Mouse (Mus musculus) colon, adult 2 months (tissue): ENCODE measurements around the gene Ugt1a5. TPM values are rescaled to one million over a fixed set of nuclear protein-coding genes. Genes with fewer than 3 reads are reported as not detected.

ENCODE experiments used
- polyA plus RNA-seq: library from polyadenylated mRNA; depleted of rRNA; stranded (reverse); fragments of >200 nt; gene quantifications from 2 replicates; pipeline ENCODE4 v1.2.3, GENCODE M21; 2012; rRNA removed

Gene Ugt1a5
- 0.19 and 0.22 TPM in 2 replicates for polyA plus RNA-seq

DNA sequence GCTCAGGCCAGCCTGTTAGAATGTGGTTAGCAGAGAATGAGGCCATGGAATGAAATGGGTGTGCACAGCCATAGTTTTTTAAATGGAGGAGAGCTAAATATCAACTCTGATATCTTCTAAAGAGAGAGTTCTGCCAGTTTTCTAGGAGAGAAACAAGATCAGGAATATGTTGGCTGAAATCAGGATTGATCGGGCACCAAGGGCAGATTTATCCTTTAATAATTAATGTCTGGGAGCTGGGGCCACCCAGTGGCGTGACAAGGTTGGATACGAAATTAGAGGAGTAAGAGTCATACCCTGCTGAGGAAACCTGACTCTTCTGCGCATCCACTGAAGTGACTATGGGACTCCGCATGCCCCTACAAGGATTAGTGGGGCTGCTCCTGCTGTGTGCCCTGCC is at the start of gene Ugt1a5:
Gene Ugt1a5, plus strand, starts transcription at position 302 of the 400 bp plus-strand sequence.

DNA sequence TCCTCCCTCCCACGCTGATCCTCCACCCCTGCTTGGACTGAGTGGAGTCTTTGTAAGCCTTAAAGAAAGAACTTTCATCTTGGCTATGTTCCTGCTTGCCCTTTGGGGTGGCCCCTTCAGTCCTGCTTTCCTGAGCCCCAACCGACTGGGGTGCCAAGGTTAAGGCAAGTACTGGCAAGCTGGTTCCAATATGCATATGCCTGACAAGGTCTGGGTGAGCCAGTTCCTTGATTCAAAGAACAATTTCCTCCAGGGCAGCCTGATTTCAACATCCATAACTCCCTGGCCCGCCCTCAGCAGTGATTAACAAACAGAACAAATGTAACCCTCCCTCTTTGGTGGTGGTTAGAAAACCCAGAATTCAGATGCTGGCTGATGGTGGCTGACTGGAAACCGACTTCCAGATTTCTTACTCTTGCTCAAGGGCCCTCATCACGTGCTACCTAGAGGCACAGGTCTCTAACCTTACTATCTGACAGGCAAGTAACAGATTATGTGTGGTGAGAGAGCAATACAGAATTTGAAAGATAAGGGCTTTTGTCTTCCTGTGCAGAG is 31.3 kb upstream of the Ugt1a5 start, which contains the start of gene Ugt1a6a:
Gene Ugt1a6a, plus strand, starts transcription at position 353 of the 555 bp plus-strand sequence.

DNA sequence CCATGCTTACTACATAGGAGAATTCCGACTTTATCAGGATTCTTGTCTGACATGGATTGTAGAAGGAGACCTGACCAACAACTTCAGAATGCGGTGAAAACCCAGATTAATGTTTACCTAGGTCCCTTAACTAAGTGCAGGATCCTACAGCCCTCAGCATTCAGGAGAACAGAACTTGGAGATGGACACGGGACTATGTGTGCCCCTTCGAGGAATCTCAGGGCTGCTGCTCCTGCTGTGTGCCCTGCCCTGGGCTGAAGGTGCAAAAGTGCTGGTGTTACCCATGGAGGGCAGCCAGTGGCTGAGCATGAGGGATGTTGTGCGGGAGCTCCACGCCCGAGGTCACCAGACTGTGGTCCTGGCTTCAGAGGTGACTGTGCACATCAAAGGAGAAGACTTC is 34.6 kb downstream of the Ugt1a5 start, which contains the start of gene Ugt1a2:
Gene Ugt1a2, plus strand, starts transcription at position 146 of the 400 bp plus-strand sequence.

DNA sequence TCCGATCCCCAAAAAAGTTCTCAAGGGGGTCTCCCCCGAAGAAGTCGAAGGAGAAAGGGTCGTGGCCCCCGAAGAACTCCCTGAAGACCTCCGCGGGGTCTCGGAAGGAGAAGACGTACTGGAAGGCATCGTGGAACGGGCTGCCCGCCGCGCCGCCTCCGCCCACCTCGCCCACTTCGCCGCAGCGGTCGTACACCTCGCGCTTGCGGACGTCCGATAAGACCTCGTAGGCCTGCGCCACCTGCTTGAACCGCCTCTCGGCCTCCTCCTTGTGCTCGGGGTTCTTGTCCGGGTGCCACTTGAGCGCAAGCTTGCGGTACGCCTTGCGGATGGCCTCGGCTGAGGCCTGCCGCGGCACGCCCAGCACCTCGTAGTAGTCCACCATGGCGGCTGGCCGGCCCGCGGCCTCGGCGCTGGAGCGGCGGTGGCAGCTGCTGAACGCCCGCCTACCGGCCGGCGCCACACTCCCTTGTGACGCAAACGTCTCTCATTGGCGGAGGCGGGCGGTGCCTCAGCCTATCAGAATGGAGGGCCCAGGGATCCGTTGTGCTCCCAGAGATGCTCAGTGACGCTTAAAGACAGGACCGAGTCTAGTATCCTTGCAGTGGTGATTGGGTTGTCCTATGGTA is 39.6 kb downstream of the Ugt1a5 start, which contains the start of gene Dnajb3:
Gene Dnajb3, minus strand, starts transcription at position 489 of the 629 bp plus-strand sequence.

DNA sequence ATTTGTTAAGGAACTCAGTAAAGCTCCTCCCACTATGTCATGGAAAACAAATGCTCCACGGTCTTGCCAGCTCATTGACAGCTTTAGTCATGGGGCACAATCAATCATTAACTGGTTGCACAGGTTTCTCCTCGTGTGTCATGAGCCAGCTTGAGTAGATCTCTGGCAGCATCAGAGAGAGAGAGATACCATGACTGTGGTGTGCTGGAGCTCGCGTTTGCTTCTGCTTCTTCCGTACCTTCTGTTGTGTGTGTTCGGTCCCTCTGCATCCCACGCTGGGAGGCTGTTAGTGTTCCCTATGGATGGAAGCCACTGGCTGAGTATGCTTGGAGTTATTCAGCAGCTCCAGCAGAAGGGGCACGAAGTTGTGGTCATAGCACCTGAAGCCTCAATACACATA is 46.0 kb downstream of the Ugt1a5 start, which contains the start of gene Ugt1a1:
Gene Ugt1a1, plus strand, starts transcription at position 148 of the 400 bp plus-strand sequence.

DNA sequence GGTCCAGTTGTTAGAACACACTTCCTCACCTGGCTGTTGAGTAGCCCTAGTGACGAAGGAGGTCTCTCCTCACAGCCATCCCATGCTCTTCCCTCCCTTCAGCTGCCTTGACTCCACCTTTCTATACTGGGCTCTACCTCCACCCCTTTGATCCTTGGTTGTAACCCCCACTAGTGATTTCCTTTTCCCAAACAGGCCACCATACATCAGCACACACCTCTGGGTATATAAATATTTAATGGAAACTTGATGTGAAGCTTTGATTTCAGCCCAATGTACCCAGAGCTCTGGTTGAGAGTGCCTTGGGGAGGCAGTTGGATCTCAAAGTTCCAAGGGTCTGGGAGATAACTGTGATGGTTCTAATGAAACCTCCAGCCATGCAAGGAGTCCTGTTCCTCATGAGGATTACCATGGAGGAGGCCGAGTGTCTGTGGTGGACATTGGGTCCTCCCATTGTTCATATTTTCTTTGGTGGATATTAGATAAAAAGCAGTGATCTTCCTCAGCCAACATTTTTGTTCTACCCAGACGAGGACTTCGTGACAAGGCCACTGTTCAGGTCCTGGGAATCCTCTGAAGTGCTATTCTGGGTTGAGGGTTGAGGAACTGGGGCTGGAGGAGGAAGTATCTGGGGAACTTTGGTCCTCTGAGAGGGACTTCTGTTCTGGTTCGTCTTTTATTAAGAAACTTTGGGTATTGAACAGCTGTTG is 61.0 kb downstream of the Ugt1a5 start, which contains the start of gene Mroh2a:
Gene Mroh2a, plus strand, starts transcription at position 317 of the 710 bp plus-strand sequence.

Other genes starting within 250 kb of the Ugt1a5 start
- gene Usp40, start 157.5 kb upstream of the Ugt1a5 start, polyA plus RNA-seq, result 3.5 and 4.8 TPM in 2 replicates
- gene Ugt1a10, start 110.6 kb upstream of the Ugt1a5 start, polyA plus RNA-seq, result 0.47 TPM in 1 of 2 replicates, not detected in the other
- not detected in 2 replicates for gene Ugt1a9, start 95.2 kb upstream of the Ugt1a5 start, polyA plus RNA-seq
- gene Ugt1a8, start 78.2 kb upstream of the Ugt1a5 start, polyA plus RNA-seq, result not detected in 2 replicates
- gene Ugt1a7c, start 71.0 kb upstream of the Ugt1a5 start, polyA plus RNA-seq, result 100.0 and 115 TPM in 2 replicates
- gene Ugt1a6b, start 62.8 kb upstream of the Ugt1a5 start, polyA plus RNA-seq, result 1.1 and 30.2 TPM in 2 replicates
- 28.4 and 34.7 TPM in 2 replicates for gene Ugt1a6a, start 31.2 kb upstream of the Ugt1a5 start, polyA plus RNA-seq
- 0.14 and 0.66 TPM in 2 replicates for gene Ugt1a2, start 34.6 kb downstream of the Ugt1a5 start, polyA plus RNA-seq
- gene Dnajb3, start 39.8 kb downstream of the Ugt1a5 start, polyA plus RNA-seq, result 0.61 and 1.2 TPM in 2 replicates
- 12.7 and 44.6 TPM in 2 replicates for gene Ugt1a1, start 45.9 kb downstream of the Ugt1a5 start, polyA plus RNA-seq
- 0.26 and 0.35 TPM in 2 replicates for gene Mroh2a, start 61.0 kb downstream of the Ugt1a5 start, polyA plus RNA-seq
- gene Hjurp, start 111.6 kb downstream of the Ugt1a5 start, polyA plus RNA-seq, result 34.2 and 59.4 TPM in 2 replicates
- gene Trpm8, start 111.6 kb downstream of the Ugt1a5 start, polyA plus RNA-seq, result not detected in 2 replicates
- not detected in 2 replicates for gene Spp2, start 240.9 kb downstream of the Ugt1a5 start, polyA plus RNA-seq